Mouse (Mus musculus): ENCODE measurements around the gene Higd1c.
A peak's percentile ranks its signal among the peaks of the same experiment; 100 is the strongest.

The Higd1c gene

DNA sequence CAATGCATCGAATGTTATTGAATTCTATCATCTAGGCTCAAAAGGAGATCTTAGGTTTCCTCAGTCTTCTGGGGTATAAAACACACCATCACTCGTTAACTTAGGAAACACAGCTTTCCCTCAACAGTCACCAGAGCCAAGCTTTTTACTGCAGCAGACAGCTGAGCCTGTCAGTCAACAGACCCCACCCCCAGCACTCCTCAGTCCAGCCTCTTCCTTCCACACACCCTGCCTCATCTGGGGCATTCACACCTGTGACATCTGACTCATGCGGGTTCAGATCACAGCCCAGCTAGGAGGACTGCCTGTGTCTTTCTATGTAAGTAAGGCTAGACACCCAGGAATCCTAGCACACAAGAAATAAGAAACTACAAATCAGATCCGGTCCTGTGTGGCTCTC is 49.7 kb downstream of the Higd1c start:
- no peak for DNase-seq

DNA sequence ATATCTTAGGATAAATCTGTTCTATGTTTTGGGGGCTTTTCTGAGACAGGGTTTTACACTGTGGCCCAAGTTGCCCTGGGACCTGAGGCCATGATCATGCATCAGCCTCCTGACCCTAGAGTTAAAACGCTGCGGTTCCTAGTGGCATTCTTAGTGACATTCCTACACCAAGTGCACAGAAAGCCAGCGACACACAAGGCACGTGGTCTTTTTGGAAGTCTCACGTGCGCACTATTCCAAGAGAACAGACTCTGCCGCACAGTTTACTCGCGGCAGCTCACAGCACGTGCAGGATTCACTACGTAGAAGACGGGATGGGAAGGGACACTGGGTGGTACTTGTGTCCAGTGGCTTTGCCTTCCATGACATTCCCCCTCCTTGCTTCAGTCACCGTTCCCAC is 50.6 kb downstream of the Higd1c start:
- no peak for DNase-seq

DNA sequence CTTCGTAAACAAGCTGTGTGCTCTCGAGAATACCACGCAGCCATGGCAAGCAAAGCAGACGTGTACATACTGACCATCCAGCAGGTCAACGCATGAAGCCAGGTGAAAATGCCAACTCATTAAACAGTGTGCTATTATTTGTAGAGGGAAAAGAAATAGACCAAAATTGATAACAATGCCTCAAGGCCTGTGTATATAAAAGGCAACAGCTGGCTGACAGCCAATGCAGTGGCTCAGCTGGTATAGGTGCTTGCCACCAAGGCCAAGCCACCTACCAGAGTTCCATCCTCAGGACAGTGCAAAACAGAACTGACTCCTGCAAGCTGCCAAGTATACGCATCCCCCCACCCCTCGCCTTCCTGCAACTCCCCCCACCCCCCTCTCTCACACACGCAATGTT is 51.3 kb downstream of the Higd1c start:
- DNase-seq: no peak

DNA sequence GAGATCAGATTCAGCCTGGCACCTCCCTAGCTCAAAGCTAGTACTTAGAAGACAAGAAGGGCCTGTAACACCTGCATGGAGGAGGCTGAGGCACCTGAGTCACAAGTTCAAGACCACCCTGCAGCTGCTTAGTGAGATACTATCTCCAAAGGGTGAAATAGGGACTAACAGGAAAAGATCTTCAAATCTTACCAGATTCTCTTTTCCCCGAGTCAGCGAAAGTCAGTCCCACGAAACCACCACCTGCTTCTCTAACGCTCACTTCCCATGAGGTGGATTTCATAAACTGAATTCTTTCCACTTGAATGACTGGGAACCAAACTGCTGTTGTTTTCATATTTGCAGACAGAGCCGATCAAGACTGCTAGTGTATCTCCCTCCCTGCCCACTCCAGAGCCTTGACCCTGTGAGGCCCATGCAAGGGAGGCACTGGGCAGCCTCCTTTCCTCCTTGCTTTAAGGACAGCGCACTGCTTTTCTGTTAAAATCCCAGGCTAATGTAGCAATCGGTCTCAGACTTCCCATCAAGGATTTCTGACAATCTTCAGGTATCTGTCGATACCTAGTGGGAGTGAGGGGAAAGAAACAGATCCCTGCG is 53.6 kb downstream of the Higd1c start:
- DNase-seq: no peak

DNA sequence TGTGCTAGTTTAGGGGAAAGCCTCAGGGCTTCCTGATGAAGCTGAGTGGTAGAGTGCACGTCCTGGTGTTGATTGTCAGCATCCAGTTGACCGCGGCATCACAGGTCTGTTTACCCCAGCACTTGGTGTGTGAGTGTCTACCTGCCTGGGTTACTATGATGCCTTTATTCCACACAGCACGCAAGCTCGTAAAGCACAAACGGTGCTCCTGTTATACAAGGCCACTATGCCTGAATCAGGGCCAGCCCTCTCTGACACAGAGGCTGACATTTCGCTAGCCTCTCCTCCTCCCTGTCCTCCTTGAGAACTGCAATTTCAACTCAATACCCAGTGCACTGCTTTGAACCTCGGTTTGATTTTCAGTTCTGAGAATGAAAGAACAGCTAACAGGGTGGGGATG is 55.0 kb downstream of the Higd1c start:
- no peak for DNase-seq

DNA sequence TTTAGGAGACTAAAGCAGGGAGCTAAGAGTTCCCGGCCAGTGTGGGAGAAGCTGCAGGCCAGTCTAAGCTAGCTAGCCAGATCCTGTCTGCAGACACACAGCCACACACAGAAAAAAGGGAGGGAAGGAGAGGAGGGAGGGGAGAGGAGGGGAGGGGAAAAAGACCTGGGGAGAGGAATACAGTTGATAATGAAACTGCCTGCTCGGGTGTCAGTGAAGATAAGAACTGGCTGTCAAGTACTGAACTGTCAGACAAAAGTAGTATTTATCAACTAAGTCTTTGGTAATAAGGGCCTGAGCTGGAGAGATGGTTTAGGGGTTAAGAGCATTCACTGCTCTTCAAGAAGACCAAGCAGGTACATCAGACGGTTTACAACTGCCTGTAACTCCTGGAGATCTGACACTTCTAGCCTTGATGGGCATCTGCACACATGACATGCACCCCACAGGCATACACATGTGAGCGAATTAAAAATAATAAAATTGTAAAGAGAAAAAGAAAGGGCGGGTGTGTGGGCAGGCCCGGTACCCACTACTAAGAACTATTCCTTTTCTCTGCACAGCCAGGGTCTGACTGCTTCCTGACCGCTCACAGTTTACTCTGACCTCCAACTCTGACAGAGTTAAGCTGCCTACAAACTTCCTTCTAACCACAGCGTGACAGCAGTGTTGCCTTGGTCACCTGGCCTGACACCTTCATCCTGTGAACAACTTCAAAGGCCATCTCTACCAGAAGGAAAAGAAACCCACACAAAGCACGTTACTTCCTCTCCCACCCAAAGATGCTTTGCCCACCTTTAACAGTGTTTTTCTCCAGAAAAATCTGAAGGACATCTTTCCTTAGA is 55.8 kb downstream of the Higd1c start:
- DNase-seq: no peak

DNA sequence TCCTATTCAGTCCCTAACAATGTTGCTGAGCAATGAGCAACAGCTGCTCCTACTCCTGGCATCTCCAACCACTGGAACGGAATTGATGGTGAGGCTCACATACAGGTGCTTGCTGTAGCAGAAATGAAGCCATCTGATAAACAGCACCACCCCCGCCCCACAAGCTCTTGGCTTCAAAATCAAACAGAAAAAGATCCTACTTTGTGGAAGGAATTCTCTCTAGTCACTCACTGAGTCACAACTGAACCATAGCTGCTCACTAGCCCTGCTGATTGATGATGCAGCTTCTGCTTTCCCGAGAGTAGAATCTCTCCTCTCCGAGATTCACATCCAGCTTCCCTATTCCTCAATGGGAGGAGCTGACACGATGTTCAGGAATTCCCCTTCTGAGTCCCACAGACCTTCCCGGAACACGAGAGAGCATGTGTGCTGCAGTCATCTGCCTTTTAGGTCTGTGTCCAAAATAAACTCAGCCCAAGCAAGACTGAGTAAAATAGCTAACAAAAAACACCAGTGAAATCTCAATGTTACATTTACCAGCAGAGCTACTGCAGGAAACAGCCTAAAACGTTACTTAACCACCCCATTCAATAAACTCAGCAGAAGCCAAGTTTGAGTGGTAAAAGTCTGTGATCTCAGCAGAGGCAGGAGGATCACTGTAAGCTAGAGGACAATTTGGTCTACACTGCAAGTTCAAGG is 56.9 kb downstream of the Higd1c start:
- no peak for DNase-seq

DNA sequence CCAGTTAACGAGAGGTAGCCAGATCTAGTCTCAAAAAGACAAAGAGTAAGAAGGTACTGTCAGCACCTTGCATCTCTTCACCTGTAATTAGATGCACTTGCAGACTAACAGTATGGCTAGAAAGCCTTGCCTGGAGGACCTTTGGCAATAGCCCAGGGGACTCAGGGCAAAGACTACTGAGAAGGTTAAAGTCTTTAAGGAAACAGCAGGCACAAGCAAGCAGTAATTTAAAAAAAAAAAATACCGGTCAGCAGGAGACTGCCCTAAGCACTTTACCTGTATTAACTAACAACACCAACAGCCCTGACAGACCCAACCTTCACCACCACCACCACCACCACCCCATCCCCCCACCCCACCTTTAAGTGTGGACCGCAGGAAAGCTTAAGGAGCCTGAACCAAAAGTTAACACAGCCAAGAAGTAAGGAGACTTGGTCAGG is 57.4 kb downstream of the Higd1c start, which contains the start of gene Gm5475:
Gm5475 (plus strand) TSS at position 390 of the 440 bp plus-strand sequence.
- DNase-seq: peak in 1 of 2 experiments; percentile 3

DNA sequence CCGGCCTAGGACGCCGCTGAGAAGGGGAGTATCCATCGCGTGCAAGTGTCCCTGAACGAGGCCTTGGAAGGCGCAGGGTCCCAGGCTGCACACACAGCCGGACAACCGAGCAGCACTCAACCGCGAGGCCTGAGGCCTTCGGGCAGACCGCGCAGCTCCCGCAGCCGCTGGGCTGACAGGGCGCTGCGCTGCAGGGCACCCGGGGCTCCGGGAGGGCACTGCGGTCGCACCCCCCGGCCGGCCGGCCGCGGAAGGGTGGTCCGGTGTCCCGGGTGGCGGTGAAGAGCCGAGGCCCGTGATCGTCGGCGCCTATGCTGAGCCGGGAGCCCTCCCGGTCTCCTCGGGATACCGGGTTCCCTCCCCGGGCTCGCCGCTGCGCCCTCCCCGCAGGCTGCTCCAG is 58.1 kb downstream of the Higd1c start:
- no peak for DNase-seq

DNA sequence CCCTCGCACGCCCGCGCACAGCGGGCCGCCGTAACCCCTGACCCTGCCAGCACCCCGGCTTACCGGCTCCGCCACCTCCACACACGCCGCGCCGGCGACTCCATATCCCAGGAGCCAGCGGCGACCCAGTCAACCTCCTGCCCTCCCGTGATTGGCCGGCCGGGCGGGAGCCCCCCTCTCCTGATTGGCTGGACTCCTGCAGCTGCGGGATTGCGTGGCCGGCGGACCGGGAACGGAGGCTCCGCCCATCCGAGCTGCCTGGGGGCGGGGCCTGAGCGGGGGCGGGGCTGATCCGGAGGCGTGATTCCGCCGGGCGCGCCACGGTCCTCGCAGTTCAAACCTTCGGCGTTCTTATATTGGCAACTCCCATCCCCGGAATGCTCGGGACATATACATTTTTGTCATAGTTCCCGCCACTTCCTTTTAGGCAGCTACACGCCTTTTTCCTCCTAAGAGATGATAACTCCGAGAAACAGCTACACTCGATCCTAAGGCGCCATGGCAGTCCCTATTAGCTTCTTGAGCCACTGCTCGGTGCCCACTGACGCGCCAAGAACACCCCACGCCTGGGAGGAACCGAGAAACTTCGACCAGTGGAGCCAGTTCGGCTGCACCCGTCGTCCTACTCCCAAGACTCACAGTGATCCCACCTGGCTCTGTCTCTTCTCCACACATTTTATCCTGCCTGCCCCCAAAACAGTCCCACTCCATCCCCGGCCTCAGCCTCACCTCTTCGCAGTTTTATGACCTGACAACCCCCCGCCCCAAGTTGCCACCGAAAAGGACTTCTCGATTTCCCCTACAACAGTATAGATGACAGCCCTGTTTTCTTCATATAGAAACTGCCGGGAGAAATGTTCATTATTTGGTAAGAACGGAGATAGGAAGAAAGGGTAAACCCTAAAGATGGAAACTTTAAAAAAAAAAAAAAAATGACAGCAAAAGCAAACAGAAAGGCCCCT is 58.8 kb downstream of the Higd1c start:
- DNase-seq: peak; percentile 89

DNA sequence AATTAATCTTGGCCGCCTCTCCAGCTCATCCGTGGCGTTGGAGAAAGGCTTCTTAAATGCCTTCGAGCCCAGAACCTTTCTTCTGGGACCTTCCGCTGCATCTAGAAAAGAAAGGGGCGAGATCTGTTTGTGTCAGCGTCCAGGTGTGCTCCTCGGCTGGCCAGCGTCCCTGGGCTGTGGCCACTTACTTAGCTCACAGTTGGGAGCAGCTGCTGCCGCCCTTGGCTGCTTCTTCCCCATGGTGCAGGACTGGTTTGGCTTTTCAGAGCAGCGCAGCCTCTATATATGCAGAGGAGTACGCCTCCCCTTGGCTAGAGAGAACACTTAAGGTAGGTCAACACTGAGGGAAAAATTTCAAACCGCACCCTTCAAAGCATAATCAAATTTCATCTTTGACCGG is 59.6 kb downstream of the Higd1c start:
- peak; percentile 13 to 18 for DNase-seq

DNA sequence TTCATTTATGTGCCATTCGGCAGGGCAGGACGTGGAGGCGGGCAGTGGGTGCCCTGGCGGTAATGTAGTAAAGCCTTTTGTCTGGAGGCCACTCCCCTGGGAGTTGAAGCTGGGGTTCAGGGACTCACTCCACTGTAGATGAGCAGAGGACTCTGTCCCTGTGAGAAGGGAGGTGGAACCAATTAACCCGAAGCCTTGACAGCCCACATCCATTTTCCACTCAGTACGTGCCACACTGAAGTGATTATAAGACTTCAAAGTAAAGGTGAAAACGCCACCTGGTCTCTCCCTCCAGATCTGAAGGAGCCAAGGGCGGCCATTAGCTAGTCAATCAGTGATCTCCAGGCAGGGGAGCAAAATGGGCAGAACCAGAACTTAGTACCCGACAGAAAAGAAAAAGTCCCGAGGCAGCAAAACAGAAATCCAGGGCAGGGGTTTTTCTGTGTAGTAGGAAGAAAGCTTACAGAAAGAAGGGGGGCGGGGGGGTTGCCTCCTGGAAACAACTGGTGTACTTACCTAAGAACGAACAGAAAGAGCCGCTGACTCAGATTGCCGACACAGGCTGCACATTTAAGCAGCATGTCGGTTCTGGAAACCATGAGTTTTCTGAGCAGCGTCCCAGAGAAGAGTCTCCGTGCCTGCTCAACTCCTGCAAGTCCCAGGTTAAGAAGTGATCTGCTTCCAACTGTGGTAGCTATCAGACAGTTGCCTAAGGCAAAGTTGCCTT is 60.2 kb downstream of the Higd1c start, which contains the start of gene Slc11a2:
Slc11a2 (minus strand) TSS at position 677 of the 727 bp plus-strand sequence.
- peak; percentile 28 for DNase-seq

DNA sequence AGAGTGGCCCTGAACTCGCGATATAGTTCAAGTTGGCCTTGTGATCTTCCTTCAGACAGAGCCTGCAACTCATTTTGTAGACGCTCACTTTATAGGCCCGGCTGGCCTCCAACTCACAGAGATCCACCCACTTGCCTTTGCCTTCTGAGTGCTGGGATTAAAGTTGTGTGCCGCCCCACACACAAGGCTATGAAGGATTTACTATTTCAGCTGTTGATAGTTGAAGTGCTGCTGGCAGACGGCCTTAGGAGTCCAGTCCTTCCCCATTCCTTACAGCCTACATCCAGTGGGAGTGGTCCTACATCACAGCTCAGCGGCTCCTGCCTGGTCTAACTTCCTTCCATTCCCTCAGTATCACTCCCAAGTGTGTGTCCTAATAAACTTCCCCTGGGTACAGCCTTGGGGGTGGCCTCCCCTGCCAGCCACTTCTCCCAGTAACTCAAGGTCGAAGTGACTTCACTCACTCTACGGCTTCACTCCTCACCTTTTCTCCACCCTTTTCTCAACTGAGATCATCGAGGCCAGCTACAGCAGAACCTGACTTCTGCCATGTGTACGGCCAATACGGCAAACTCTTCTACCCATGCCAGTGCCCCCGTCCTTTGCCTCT is 64.1 kb downstream of the Higd1c start:
- DNase-seq: no peak

DNA sequence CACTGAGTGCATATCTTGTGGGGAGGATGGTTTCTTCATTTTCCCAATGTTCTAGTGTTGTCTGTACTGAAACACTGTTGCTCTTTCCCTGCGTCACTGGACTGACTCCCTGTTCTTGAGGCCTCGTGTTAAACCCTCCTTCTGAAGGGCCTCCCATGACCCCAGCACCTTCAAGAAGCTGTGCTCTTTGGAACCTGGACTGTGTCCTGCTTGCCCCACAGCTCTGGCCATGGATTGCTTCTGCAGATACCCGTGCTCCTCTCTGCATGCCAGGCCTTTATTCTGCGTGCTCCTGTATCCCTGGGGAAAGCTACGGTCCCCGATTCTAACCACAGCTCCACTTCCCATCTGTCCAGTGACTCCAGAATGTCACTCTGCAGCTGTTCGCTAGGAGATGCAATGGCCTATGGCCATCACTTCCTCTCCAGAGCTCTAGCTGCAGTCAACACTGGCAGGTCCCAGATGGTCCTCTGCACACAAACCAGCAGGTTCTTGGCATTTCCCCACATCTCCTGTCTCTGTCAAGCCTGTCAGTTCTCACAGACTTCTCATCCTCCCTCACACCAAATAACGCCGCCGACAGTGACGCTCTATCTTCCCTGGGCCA is 65.7 kb downstream of the Higd1c start:
- DNase-seq: no peak

DNA sequence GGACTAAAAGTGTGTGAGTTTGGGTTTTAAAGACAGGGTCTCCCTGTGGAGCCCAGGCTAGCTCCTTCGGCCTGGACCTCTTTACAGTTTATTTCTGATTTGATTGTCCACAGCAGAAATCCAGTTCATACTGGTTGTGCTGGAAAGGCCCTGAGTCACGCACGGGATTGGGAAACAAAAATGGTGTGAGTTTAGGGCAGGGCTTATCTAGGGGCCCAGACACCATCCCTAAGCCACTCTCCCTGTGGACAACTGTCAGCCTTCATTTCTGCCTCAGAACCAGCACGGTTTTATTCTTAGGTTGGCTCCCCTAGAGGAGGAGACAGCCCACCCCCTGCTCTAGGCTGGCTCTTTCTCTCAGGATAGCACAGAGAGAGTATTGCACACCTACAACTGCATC is 68.9 kb downstream of the Higd1c start:
- no peak for DNase-seq
